Mouse (Mus musculus) embryonic fibroblast, embryonic 13.5 days (primary cell): ENCODE measurements around the gene Gm28539.

Experiments used
- CTCF ChIP-seq: IDR thresholded peaks from 2 replicates; pipeline ENCODE4 v1.5.1; 2011; ENCODE audit warnings: mild to moderate bottlenecking, control low read depth, low read length, moderate library complexity, borderline replicate concordance; ENCODE audit not compliant: insufficient read depth
- POLR2A ChIP-seq: IDR thresholded peaks from 2 replicates; pipeline ENCODE4 v1.6.1; 2011; ENCODE audit warnings: low read depth, mild to moderate bottlenecking, control low read depth, low read length, moderate library complexity

DNA sequence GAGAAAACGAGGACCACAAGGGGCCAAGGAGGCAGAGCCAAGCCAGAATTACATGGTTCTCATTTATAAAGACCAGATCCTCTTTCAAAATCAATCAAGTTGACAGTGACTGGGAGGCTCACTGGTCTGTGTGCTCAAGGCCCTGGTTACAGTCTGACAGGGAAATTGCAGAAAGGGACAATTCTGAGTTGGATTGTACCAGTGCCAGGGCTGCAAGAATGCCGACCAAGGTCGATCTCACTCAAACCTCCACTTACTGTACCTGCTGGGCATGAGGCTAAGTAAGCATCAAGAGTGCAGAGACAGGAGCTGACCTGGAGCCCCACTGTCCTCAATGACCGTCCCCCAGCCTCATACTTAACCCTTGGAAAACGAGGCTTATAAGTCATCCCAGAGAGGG lies 38.2 kb upstream of the Gm28539 start:
- TF ChIP-seq CTCF (no peak), POLR2A (no peak)
